Mouse (Mus musculus): ENCODE measurements around the gene Tspyl4. TPM values are rescaled to one million over a fixed set of nuclear protein-coding genes. Genes with fewer than 3 reads are reported as not detected.

The Tspyl4 gene
- polyA plus RNA-seq, 1 experiment from 2014 or later, result 77.6 TPM

- H3K4me1 ChIP-seq (replicated peaks), result peaks cover 48% of the 10 kb centered on the region
- WGBS, result 44% methylated on average over 25 of the region's 25 CpGs
- H3K27ac ChIP-seq, result peak overlapping the region; percentile 93
- H3K27me3 ChIP-seq (ENCODE audit: insufficient read depth, poor library complexity, severe bottlenecking), result no peaks in the 10 kb centered on the region
- peak overlapping the region; percentile 84 for H3K4me3 ChIP-seq
- no peak for DNase-seq (ENCODE audit: low spot score)
- H3K36me3 ChIP-seq, result no peaks in the 10 kb centered on the region
- H3K9me3 ChIP-seq, result no peaks in the 10 kb centered on the region
These were observed 925 bp downstream of the Tspyl4 start for GRCm38 (mm10) chr10:34297980-34298753.

DNA sequence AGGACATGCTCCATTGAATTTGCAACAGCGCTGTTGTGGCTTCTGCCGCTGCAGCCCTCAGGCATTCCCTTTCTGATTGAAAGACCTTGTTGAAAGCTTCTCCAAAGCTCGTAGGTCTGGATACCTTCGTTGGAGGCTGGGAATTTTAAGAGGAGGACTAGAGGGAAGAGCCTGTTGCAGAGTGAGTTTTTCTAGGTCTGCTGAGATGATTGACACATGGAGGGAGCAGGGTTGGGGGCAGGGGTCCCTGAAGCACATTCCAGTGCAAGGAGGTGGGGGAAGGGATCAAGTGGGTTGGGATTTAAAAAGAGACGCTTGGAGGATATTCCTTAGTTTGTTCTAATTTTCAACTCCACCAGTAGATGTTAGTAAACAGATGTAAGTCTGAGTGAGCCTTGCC lies 3.1 kb downstream of the Tspyl4 start:
- H3K27ac ChIP-seq, result peak overlapping the region; percentile 85
- no peaks in the 10 kb centered on the region for H3K9me3 ChIP-seq
- DNase-seq (ENCODE audit: low spot score), result peak; percentile 53
- H3K4me3 ChIP-seq, result peak overlapping the region; percentile 84
- peaks cover 48% of the 10 kb centered on the region for H3K4me1 ChIP-seq (replicated peaks)
- no peaks in the 10 kb centered on the region for H3K27me3 ChIP-seq (ENCODE audit: insufficient read depth, poor library complexity, severe bottlenecking)
- no peaks in the 10 kb centered on the region for H3K36me3 ChIP-seq
- WGBS, result 9% methylated on average over 5 of the region's 5 CpGs

- Histone ChIP-seq H3K4me1 (replicated peaks) (no peaks in the 10 kb centered on the region), H3K4me3 (no peak overlapping the region), H3K9me3 (no peaks in the 10 kb centered on the region), H3K27ac (no peak overlapping the region), H3K27me3 (ENCODE audit: insufficient read depth, poor library complexity, severe bottlenecking) (no peaks in the 10 kb centered on the region), H3K36me3 (no peaks in the 10 kb centered on the region)
- no peak for DNase-seq (ENCODE audit: low spot score)
These were observed 9.8 kb downstream of the Tspyl4 start for GRCm38 (mm10) chr10:34307070-34307469.

DNA sequence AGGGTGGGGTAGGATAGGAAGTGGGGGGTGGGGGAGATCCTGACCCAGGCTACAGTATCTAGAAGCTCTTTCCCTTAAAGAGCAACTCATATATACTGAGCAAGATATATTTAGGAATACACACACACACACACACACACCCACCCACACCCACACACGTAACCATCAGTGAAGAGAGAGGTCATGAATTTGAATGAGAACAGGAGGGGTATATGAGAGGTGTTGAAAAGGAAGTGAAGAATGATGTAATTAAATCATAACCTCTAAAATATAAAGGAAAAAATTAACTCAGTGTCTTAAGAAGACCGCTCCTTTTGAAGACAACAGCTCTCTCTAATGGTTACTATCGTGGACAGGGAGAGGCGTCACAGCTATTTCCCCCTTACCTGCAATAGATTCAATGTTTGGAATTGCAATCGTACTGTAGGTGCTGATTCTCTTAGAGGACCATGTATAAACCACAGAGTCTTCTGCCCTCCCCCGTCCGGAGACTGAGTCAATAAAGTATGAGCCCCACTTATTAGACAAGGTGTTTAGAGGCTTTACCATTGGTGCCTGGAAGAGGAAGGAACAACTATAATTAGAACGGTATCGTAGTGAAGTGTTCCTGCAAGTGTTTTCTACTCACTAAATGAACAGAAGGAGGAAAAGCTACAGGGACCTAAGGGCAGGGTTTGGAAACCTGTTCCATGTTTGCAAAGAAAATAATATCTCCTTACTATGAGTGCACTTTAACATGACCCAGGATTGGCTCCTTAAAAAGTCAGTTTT lies 12.9 kb downstream of the Tspyl4 start:
- Histone ChIP-seq H3K27me3 (ENCODE audit: insufficient read depth, poor library complexity, severe bottlenecking) (no peaks in the 10 kb centered on the region), H3K4me3 (no peak overlapping the region), H3K36me3 (no peaks in the 10 kb centered on the region), H3K9me3 (no peaks in the 10 kb centered on the region), H3K27ac (no peak overlapping the region), H3K4me1 (replicated peaks) (0 out of 2 replicates have a peak, but pooled peaks cover 1% of the 10 kb centered on the region)
- 93% methylated on average over 9 of the region's 9 CpGs for WGBS
- no peak for DNase-seq (ENCODE audit: low spot score)

DNA sequence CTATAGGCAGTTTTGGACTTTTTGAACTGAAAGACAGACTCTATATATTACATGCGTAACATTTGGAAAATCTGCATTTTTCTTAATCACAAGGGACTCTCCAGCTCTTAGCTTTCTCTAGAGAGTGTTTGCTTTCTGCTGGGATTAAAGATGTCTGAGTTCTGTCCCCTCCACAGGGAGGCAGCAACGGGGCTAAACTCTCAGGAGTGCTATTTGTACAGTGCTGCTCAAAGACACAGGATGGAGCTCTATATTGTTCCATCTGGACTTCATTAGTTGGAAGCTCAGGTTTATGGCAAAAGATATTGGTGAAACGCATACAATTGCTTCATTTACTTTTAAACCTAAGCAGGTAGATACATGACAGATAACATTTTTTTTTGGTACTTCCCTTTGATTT lies 15.3 kb downstream of the Tspyl4 start:
- H3K4me3 ChIP-seq, result no peak overlapping the region
- WGBS, result 64% methylated on average over 3 of the region's 3 CpGs

DNA sequence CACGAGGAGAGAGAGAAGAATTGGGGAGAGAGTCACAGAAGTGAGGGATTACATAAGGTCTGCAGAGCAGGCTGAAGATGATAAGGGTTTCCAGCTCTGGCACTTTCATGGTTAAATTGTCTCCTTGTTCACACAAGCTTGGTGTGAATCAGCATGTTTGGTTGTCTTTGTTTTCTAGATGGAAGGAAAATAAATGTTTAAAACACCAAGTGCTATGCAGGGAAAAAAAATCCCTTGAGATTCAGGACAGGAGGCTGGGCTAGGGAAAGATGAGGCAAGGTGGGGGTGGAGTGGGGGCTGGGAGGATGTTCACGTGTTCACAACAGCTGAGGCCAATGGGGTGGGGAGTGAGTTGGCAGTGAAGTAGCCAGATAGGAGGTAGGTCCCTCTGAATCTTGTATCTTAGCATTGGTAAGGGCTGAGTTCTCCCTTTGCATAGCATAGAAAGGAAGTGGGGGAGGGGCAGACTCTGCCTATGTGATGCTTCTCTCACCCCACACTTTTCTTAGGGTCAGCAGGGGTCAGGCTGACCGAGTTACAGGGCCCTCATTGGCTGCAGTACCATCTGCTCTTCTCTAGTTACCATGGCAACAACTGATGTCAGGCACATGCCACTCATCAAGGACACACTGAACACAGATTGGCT lies 19.5 kb downstream of the Tspyl4 start:
- peak overlapping the region; percentile 37 for H3K4me3 ChIP-seq
- no peaks in the 10 kb centered on the region for H3K9me3 ChIP-seq
- H3K27me3 ChIP-seq (ENCODE audit: insufficient read depth, poor library complexity, severe bottlenecking), result no peaks in the 10 kb centered on the region
- H3K27ac ChIP-seq, result peak overlapping the region; percentile 88
- peaks cover 27% of the 10 kb centered on the region for H3K4me1 ChIP-seq (replicated peaks)
- under 1% methylated on average over 3 of the region's 3 CpGs for WGBS
- peak; percentile 85 for DNase-seq (ENCODE audit: low spot score)
- no peaks in the 10 kb centered on the region for H3K36me3 ChIP-seq

More for the DNA sequence above, 15.3 kb downstream of the Tspyl4 start:
- Histone ChIP-seq H3K9me3 (no peaks in the 10 kb centered on the region), H3K27me3 (ENCODE audit: insufficient read depth, poor library complexity, severe bottlenecking) (no peaks in the 10 kb centered on the region), H3K36me3 (no peaks in the 10 kb centered on the region), H3K4me1 (replicated peaks) (peaks cover 24% of the 10 kb centered on the region), H3K27ac (no peak overlapping the region)
- no peak for DNase-seq (ENCODE audit: low spot score)

DNA sequence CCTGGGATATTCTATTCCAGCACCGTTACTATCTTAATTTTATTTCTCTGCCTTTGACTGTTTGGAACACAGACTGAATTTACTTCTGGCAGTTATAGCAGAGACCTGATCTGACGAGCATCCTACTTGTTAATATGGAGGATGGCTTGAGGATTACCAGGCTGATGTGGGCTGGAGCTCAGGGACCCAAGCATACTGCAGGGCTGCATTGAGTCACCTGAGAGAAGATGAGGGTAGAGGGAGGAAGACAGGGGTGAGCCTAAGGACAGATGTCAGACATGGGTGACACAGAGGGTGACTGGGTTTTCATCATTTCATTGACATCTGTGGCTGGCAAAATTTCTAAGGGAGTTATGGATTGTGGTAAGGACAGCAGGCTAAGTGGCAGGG lies 20.0 kb downstream of the Tspyl4 start:
- Histone ChIP-seq H3K36me3 (no peaks in the 10 kb centered on the region), H3K9me3 (no peaks in the 10 kb centered on the region), H3K27me3 (ENCODE audit: insufficient read depth, poor library complexity, severe bottlenecking) (no peaks in the 10 kb centered on the region), H3K4me1 (replicated peaks) (peaks cover 27% of the 10 kb centered on the region), H3K27ac (peak overlapping the region; percentile 88), H3K4me3 (peak overlapping the region; percentile 18; the same call in 1 of the 2 replicates)
- WGBS, result 24% methylated on average over 2 of the region's 2 CpGs
- no peak for DNase-seq (ENCODE audit: low spot score)

GRCm38 (mm10) chr10:34320809-34321208 lies 23.6 kb downstream of the Tspyl4 start:
- H3K9me3 ChIP-seq, result no peaks in the 10 kb centered on the region
- 91% methylated on average over 2 of the region's 2 CpGs for WGBS
- no peaks in the 10 kb centered on the region for H3K36me3 ChIP-seq
- H3K4me3 ChIP-seq, result no peak overlapping the region
- H3K27ac ChIP-seq, result no peak overlapping the region
- H3K27me3 ChIP-seq (ENCODE audit: insufficient read depth, poor library complexity, severe bottlenecking), result no peaks in the 10 kb centered on the region
- peaks cover 20% of the 10 kb centered on the region for H3K4me1 ChIP-seq (replicated peaks)
- DNase-seq (ENCODE audit: low spot score), result no peak

GRCm38 (mm10) chr10:34326701-34327100 lies 29.5 kb downstream of the Tspyl4 start:
- Histone ChIP-seq H3K4me1 (replicated peaks) (no peaks in the 10 kb centered on the region), H3K27ac (no peak overlapping the region), H3K4me3 (no peak overlapping the region), H3K36me3 (no peaks in the 10 kb centered on the region), H3K27me3 (ENCODE audit: insufficient read depth, poor library complexity, severe bottlenecking) (no peaks in the 10 kb centered on the region), H3K9me3 (no peaks in the 10 kb centered on the region)
- DNase-seq (ENCODE audit: low spot score), result no peak
- 26% methylated on average over 4 of the region's 4 CpGs for WGBS

GRCm38 (mm10) chr10:34327144-34327543 lies 29.9 kb downstream of the Tspyl4 start:
- DNase-seq (ENCODE audit: low spot score), result no peak
- Histone ChIP-seq H3K9me3 (no peaks in the 10 kb centered on the region), H3K27ac (no peak overlapping the region), H3K36me3 (no peaks in the 10 kb centered on the region), H3K27me3 (ENCODE audit: insufficient read depth, poor library complexity, severe bottlenecking) (no peaks in the 10 kb centered on the region), H3K4me3 (no peak overlapping the region), H3K4me1 (replicated peaks) (no peaks in the 10 kb centered on the region)
- 62% methylated on average over 5 of the region's 5 CpGs for WGBS

GRCm38 (mm10) chr10:34328310-34328709 lies 31.1 kb downstream of the Tspyl4 start:
- H3K9me3 ChIP-seq, result no peaks in the 10 kb centered on the region
- H3K36me3 ChIP-seq, result no peaks in the 10 kb centered on the region
- 5% methylated on average over 2 of the region's 2 CpGs for WGBS
- no peaks in the 10 kb centered on the region for H3K27me3 ChIP-seq (ENCODE audit: insufficient read depth, poor library complexity, severe bottlenecking)
- H3K4me1 ChIP-seq (replicated peaks), result no peaks in the 10 kb centered on the region
- H3K27ac ChIP-seq, result no peak overlapping the region
- no peak overlapping the region for H3K4me3 ChIP-seq
- peak; percentile 31 for DNase-seq (ENCODE audit: low spot score)

DNA sequence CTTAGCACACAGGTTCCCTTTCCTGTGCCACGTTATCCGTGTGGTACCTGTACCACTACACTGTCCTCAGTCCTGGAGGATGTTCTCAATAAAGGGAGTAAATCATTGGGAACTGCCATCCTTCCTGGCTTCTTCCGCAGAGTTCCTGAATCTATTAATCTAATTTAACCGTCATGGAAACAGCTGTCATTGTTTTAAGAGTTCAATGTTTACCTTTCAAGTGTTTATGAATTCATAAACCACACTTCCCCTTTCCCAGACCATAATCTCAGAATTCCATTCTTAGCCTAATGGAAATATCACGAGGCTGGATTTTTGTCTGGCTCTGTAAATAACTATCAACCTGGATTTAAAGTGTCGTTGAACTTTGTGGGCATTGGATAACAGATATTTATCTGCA lies 43.8 kb downstream of the Tspyl4 start:
- no peak overlapping the region for H3K4me3 ChIP-seq
- 84% methylated on average over 6 of the region's 6 CpGs for WGBS
- no peak for DNase-seq (ENCODE audit: low spot score)
- no peaks in the 10 kb centered on the region for H3K27me3 ChIP-seq (ENCODE audit: insufficient read depth, poor library complexity, severe bottlenecking)
- no peaks in the 10 kb centered on the region for H3K4me1 ChIP-seq (replicated peaks)
- no peak overlapping the region for H3K27ac ChIP-seq
- no peaks in the 10 kb centered on the region for H3K36me3 ChIP-seq
- H3K9me3 ChIP-seq, result no peaks in the 10 kb centered on the region

DNA sequence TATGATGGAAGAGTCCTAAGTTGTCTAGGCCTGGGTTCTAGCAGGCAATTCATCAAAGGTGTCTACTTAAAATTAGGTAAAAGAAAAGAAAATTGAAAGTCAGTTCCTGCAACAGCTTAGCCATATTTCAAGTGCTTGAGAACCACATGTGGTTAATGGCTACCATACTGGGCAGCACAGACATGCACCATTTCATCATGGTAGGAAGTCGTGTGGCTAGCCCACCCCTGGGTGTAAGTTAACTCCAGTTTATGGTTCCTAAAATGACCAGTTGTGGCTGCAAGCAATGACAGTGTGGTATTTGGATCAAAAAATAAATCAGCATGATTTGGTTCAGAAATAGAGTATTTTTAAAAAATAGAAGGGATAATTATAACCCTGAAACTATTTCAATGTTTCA lies 44.6 kb downstream of the Tspyl4 start:
- Histone ChIP-seq H3K36me3 (no peaks in the 10 kb centered on the region), H3K4me1 (replicated peaks) (no peaks in the 10 kb centered on the region), H3K4me3 (no peak overlapping the region), H3K27ac (no peak overlapping the region), H3K9me3 (no peaks in the 10 kb centered on the region), H3K27me3 (ENCODE audit: insufficient read depth, poor library complexity, severe bottlenecking) (no peaks in the 10 kb centered on the region)
- DNase-seq (ENCODE audit: low spot score), result no peak
- 87% methylated on average over 1 of the region's 1 CpGs for WGBS

Data from hindbrain, embryonic 10.5 days (tissue).